In genomic region chr7:16895511-16895910, GRCm38 (mm10) we compare ENCODE assay signal across 8 mouse cellular contexts. TPM values are rescaled to one million over a fixed set of nuclear protein-coding genes. Genes with fewer than 3 reads are reported as not detected.
DNase-seq lines count a peak whose midpoint lies in the region; ATAC-seq and TF ChIP-seq lines count a peak whose summit lies in the region.

No protein-coding gene starts in this region.

- H3K9me3 ChIP-seq in megakaryocyte, embryonic 14.5 days = no peaks in the 10 kb centered on the region
- no peaks in the 10 kb centered on the region for H3K9me3 ChIP-seq in forebrain, postnatal 0 days (ENCODE audit: low read length)
- H3K9me3 ChIP-seq in limb, embryonic 15.5 days = no peaks in the 10 kb centered on the region
- no peaks in the 10 kb centered on the region for H3K9me3 ChIP-seq in stomach, embryonic 15.5 days

- 25% methylated on average over 10 of the region's 10 CpGs for WGBS in forebrain, postnatal 0 days
- 33% methylated on average over 10 of the region's 10 CpGs for WGBS in limb, embryonic 15.5 days
- WGBS in stomach, embryonic 15.5 days = 24% methylated on average over 10 of the region's 10 CpGs

- no peak overlapping the region for H3K27ac ChIP-seq in forebrain, postnatal 0 days (ENCODE audit: low read depth, low read length)
- H3K27ac ChIP-seq in limb, embryonic 15.5 days = no peak overlapping the region
- 0 out of 2 replicates have a peak overlapping the region, but pooled peaks have one; percentile 16 for H3K27ac ChIP-seq in stomach, embryonic 15.5 days

- H3K4me3 ChIP-seq in megakaryocyte, embryonic 14.5 days (replicated peaks) = peak overlapping the region; percentile 89
- H3K4me3 ChIP-seq in forebrain, postnatal 0 days (ENCODE audit: low read depth, low read length) = peak overlapping the region; percentile 17; the same call in 1 of the 2 replicates
- peak overlapping the region; percentile 24; the same call in 1 of the 2 replicates for H3K4me3 ChIP-seq in limb, embryonic 15.5 days
- H3K4me3 ChIP-seq in stomach, embryonic 15.5 days (replicated peaks) = peak overlapping the region; percentile 9

- H3K4me2 ChIP-seq in forebrain, postnatal 0 days (ENCODE audit: low read depth) = peak overlapping the region; percentile 47
- peak overlapping the region; percentile 43 for H3K4me2 ChIP-seq in limb, embryonic 15.5 days
- peak overlapping the region; percentile 53 for H3K4me2 ChIP-seq in stomach, embryonic 15.5 days

- no peaks in the 10 kb centered on the region for H3K36me3 ChIP-seq in megakaryocyte, embryonic 14.5 days (replicated peaks; ENCODE audit: low read length)
- no peaks in the 10 kb centered on the region for H3K36me3 ChIP-seq in forebrain, postnatal 0 days (ENCODE audit: insufficient read depth)
- H3K36me3 ChIP-seq in limb, embryonic 15.5 days = no peaks in the 10 kb centered on the region
- H3K36me3 ChIP-seq in stomach, embryonic 15.5 days = no peaks in the 10 kb centered on the region

- no peak for DNase-seq in forebrain, postnatal 0 days
- DNase-seq in embryo, embryonic 11 days = no peak
- no peak for DNase-seq in layer of hippocampus, adult 18-20 months (ENCODE audit: low spot score in 2 of 2)
- DNase-seq in right cerebral cortex, postnatal 10 days (ENCODE audit: low spot score in 2 of 2) = no peak

- TF ChIP-seq CTCF in forebrain, postnatal 0 days (IDR thresholded peaks at IDR 0.05; ENCODE audit: low read depth) = no peak

- H3K4me1 ChIP-seq in megakaryocyte, embryonic 14.5 days = peaks cover 86% of the 10 kb centered on the region
- peaks cover 6% of the 10 kb centered on the region; the same call in 1 of the 2 replicates for H3K4me1 ChIP-seq in forebrain, postnatal 0 days (ENCODE audit: insufficient read depth)
- H3K4me1 ChIP-seq in limb, embryonic 15.5 days = peaks cover 53% of the 10 kb centered on the region
- H3K4me1 ChIP-seq in stomach, embryonic 15.5 days = peaks cover 20% of the 10 kb centered on the region

- no peak overlapping the region for H3K9ac ChIP-seq in forebrain, postnatal 0 days
- no peak overlapping the region for H3K9ac ChIP-seq in limb, embryonic 15.5 days
- H3K9ac ChIP-seq in stomach, embryonic 15.5 days = no peak overlapping the region

- ATAC-seq in megakaryocyte, adult 5-6 weeks (ENCODE audit: poor library complexity, severe bottlenecking) = no peak
- no peak for ATAC-seq in forebrain, postnatal 0 days
- no peak for ATAC-seq in limb, embryonic 15.5 days (ENCODE audit: insufficient number of reproducible peaks, low FRiP score, low TSS enrichment, low read depth)
- ATAC-seq in stomach, embryonic 15.5 days (ENCODE audit: insufficient read depth, low FRiP score, low read depth) = no peak

- H3K27me3 ChIP-seq in megakaryocyte, embryonic 14.5 days (replicated peaks) = peaks cover 30% of the 10 kb centered on the region
- H3K27me3 ChIP-seq in forebrain, postnatal 0 days (ENCODE audit: insufficient read depth, low read length) = peaks cover 10% of the 10 kb centered on the region
- H3K27me3 ChIP-seq in limb, embryonic 15.5 days = 0 out of 2 replicates have a peak, but pooled peaks cover 6% of the 10 kb centered on the region
- 0 out of 2 replicates have a peak, but pooled peaks cover 4% of the 10 kb centered on the region for H3K27me3 ChIP-seq in stomach, embryonic 15.5 days (replicated peaks)

RNA-seq across cellular contexts. Expression of gene Gng8, which starts 3.9 kb away (rescaled TPM):
- not detected in 2 replicates for polyA plus RNA-seq in megakaryocyte, embryonic 14.5 days (2012; ENCODE audit: insufficient read depth, low replicate concordance)
- total RNA-seq in megakaryocyte, adult 5-6 weeks (2015) = not detected in 2 replicates
- total RNA-seq in megakaryocyte, adult 5-6 weeks (2017) = 0.48 TPM in 1 of 2 replicates, not detected in the other
- total RNA-seq in forebrain, postnatal 0 days (2014; rRNA removed) = not detected in 2 replicates
- 9.3 and 16.4 TPM in 2 replicates for polyA plus RNA-seq in forebrain, postnatal 0 days (2015; fragmentation: Nextera tagmentation; extraction: Ambion mirVana)
- polyA plus RNA-seq in limb, embryonic 15.5 days (2015; fragmentation: Nextera tagmentation; extraction: Ambion mirVana) = 11.8 and 15.0 TPM in 2 replicates
- polyA plus RNA-seq in stomach, embryonic 15.5 days (2015; fragmentation: Nextera tagmentation; extraction: Ambion mirVana) = 8.9 and 9.8 TPM in 2 replicates
- total RNA-seq in layer of hippocampus, adult 18-20 months (2021) = 1 to 10 TPM; 2.6 to 2.8 TPM

RNA-seq across cellular contexts. Expression of gene Ptgir, which starts 10.8 kb away (rescaled TPM):
- polyA plus RNA-seq in megakaryocyte, embryonic 14.5 days (2012; ENCODE audit: insufficient read depth, low replicate concordance) = 56.9 and 66.7 TPM in 2 replicates
- total RNA-seq in megakaryocyte, adult 5-6 weeks (2015) = 16.0 and 18.1 TPM in 2 replicates
- 14.5 and 16.6 TPM in 2 replicates for total RNA-seq in megakaryocyte, adult 5-6 weeks (2017)
- 0.15 TPM in 1 of 2 replicates, not detected in the other for total RNA-seq in forebrain, postnatal 0 days (2014; rRNA removed)
- 0.08 and 0.09 TPM in 2 replicates for polyA plus RNA-seq in forebrain, postnatal 0 days (2015; fragmentation: Nextera tagmentation; extraction: Ambion mirVana)
- polyA plus RNA-seq in limb, embryonic 15.5 days (2015; fragmentation: Nextera tagmentation; extraction: Ambion mirVana) = 4.0 and 5.1 TPM in 2 replicates
- polyA plus RNA-seq in stomach, embryonic 15.5 days (2015; fragmentation: Nextera tagmentation; extraction: Ambion mirVana) = 2.4 and 2.5 TPM in 2 replicates
- under 1 TPM in 1 of 2 experiments, not detected in 1; 0.10 TPM for total RNA-seq in layer of hippocampus, adult 18-20 months (2021)

RNA-seq across cellular contexts. Expression of gene Dact3, which starts 20.4 kb away (rescaled TPM):
- 3.3 and 10.9 TPM in 2 replicates for polyA plus RNA-seq in megakaryocyte, embryonic 14.5 days (2012; ENCODE audit: insufficient read depth, low replicate concordance)
- 0.09 and 0.23 TPM in 2 replicates for total RNA-seq in megakaryocyte, adult 5-6 weeks (2015)
- 0.15 and 0.16 TPM in 2 replicates for total RNA-seq in megakaryocyte, adult 5-6 weeks (2017)
- 69.0 and 70.3 TPM in 2 replicates for total RNA-seq in forebrain, postnatal 0 days (2014; rRNA removed)
- 7.8 and 8.6 TPM in 2 replicates for polyA plus RNA-seq in forebrain, postnatal 0 days (2015; fragmentation: Nextera tagmentation; extraction: Ambion mirVana)
- 4.0 TPM in 2 replicates for polyA plus RNA-seq in limb, embryonic 15.5 days (2015; fragmentation: Nextera tagmentation; extraction: Ambion mirVana)
- 3.9 and 4.6 TPM in 2 replicates for polyA plus RNA-seq in stomach, embryonic 15.5 days (2015; fragmentation: Nextera tagmentation; extraction: Ambion mirVana)
- 100 to 1,000 TPM; 173 to 175 TPM for total RNA-seq in layer of hippocampus, adult 18-20 months (2021)

RNA-seq across cellular contexts. Expression of gene Calm3, which starts 28.4 kb away (rescaled TPM):
- 823 and 866 TPM in 2 replicates for polyA plus RNA-seq in megakaryocyte, embryonic 14.5 days (2012; ENCODE audit: insufficient read depth, low replicate concordance)
- 113 and 140 TPM in 2 replicates for total RNA-seq in megakaryocyte, adult 5-6 weeks (2015)
- total RNA-seq in megakaryocyte, adult 5-6 weeks (2017) = 322 and 392 TPM in 2 replicates
- 1,323 and 1,444 TPM in 2 replicates for total RNA-seq in forebrain, postnatal 0 days (2014; rRNA removed)
- polyA plus RNA-seq in forebrain, postnatal 0 days (2015; fragmentation: Nextera tagmentation; extraction: Ambion mirVana) = 403 and 424 TPM in 2 replicates
- 85.8 and 99.4 TPM in 2 replicates for polyA plus RNA-seq in limb, embryonic 15.5 days (2015; fragmentation: Nextera tagmentation; extraction: Ambion mirVana)
- 101 and 113 TPM in 2 replicates for polyA plus RNA-seq in stomach, embryonic 15.5 days (2015; fragmentation: Nextera tagmentation; extraction: Ambion mirVana)
- 1,000 to 10,000 TPM; 2,132 to 2,161 TPM for total RNA-seq in layer of hippocampus, adult 18-20 months (2021)

RNA-seq across cellular contexts. Expression of gene Pnmal2, which starts 49.0 kb away (rescaled TPM):
- polyA plus RNA-seq in megakaryocyte, embryonic 14.5 days (2012; ENCODE audit: insufficient read depth, low replicate concordance) = not detected in 2 replicates
- total RNA-seq in megakaryocyte, adult 5-6 weeks (2015) = not detected in 2 replicates
- total RNA-seq in megakaryocyte, adult 5-6 weeks (2017) = not detected in 2 replicates
- total RNA-seq in forebrain, postnatal 0 days (2014; rRNA removed) = 98.9 and 133 TPM in 2 replicates
- 87.5 and 134 TPM in 2 replicates for polyA plus RNA-seq in forebrain, postnatal 0 days (2015; fragmentation: Nextera tagmentation; extraction: Ambion mirVana)
- 20.2 and 31.1 TPM in 2 replicates for polyA plus RNA-seq in limb, embryonic 15.5 days (2015; fragmentation: Nextera tagmentation; extraction: Ambion mirVana)
- 10.2 and 12.7 TPM in 2 replicates for polyA plus RNA-seq in stomach, embryonic 15.5 days (2015; fragmentation: Nextera tagmentation; extraction: Ambion mirVana)
- total RNA-seq in layer of hippocampus, adult 18-20 months (2021) = 100 to 1,000 TPM; 370 to 415 TPM

Comparison
In these comparisons a context has a peak if more than half of its experiments do, and no peak if none do; other contexts are left out.
1. H3K4me3 ChIP-seq: peak in every context shown above with its lines; median percentile 89 in megakaryocyte, embryonic 14.5 days; 24 in limb, embryonic 15.5 days; 17 in forebrain, postnatal 0 days; 9 in stomach, embryonic 15.5 days.